Mouse (Mus musculus): ENCODE results near the gene Gm27029.

DNA sequence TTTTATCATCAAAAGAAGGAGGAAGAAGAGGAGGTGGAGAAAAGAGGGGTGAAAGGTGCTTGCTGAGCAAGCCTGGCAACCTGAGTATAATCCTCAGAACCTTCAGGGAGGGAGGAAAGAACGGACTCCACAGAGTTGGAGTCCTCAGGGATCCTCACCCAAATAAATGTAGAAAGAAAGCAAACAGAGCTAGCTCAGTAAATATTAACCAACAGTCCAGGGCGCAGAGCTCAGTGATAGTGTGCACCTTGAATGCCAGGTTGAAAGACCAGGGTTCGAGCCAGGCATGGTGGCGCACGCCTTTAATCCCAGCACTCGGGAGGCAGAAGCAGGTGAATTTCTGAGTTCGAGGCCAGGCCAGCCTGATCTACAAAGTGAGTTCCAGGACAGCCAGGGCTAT is 31.0 kb upstream of the Gm27029 start:
- TF ChIP-seq CTCF (IDR thresholded peaks at IDR 0.05; ENCODE audit: low read depth, low read length) (no peak), EP300 (IDR thresholded peaks at IDR 0.05; ENCODE audit: insufficient read depth, low read depth, low read length) (no peak)

Measured in ES-Bruce4 (cell line).